Comparison of ENCODE assay signal across 8 mouse cellular contexts in genomic region chr19:29251191-29251957, GRCm38 (mm10). TPM values are rescaled to one million over a fixed set of nuclear protein-coding genes. Genes with fewer than 3 reads are reported as not detected.
A peak's percentile ranks its signal among the peaks of the same experiment; 100 is the strongest.
DNase-seq lines count a peak whose midpoint lies in the region; ATAC-seq and TF ChIP-seq lines count a peak whose summit lies in the region.

Gene Jak2, plus strand, starts transcription at chr19:29251828.

- peak; percentile 31; the same call in 1 of the 2 replicates for TF ChIP-seq CTCF in heart, postnatal 0 days (IDR thresholded peaks at IDR 0.05; ENCODE audit: low read depth)
- TF ChIP-seq CTCF in testis, adult 2 months (IDR thresholded peaks at IDR 0.05; ENCODE audit: control insufficient read depth, insufficient read depth, insufficient replicate concordance, low read depth, low read length): 0 out of 2 replicates have a peak, but pooled peaks have one; percentile 4

- H3K4me3 ChIP-seq in forebrain, embryonic 13.5 days: peak within 1 kb of the TSS; percentile 92
- peak within 1 kb of the TSS; percentile 97 for H3K4me3 ChIP-seq in heart, postnatal 0 days (ENCODE audit: low read depth, low read length)
- peak within 1 kb of the TSS; percentile 97 for H3K4me3 ChIP-seq in neural tube, embryonic 14.5 days (ENCODE audit: low read depth, low read length)
- peak within 1 kb of the TSS; percentile 87 for H3K4me3 ChIP-seq in testis, adult 2 months (ENCODE audit: control insufficient read depth, low read depth, low read length)

- no peak for TF ChIP-seq EP300 in heart, postnatal 0 days (IDR thresholded peaks at IDR 0.05; ENCODE audit: low read depth)

- under 1% methylated on average over 68 of the region's 114 CpGs for WGBS in forebrain, embryonic 13.5 days
- under 1% methylated on average over 104 of the region's 114 CpGs for WGBS in heart, postnatal 0 days
- under 1% methylated on average over 45 of the region's 114 CpGs for WGBS in neural tube, embryonic 14.5 days

- no peaks in the 10 kb centered on the region for H3K36me3 ChIP-seq in forebrain, embryonic 13.5 days (ENCODE audit: poor library complexity, severe bottlenecking)
- no peaks in the 10 kb centered on the region for H3K36me3 ChIP-seq in heart, postnatal 0 days (replicated peaks; ENCODE audit: control insufficient read depth, insufficient read depth, low read length)
- no peaks in the 10 kb centered on the region for H3K36me3 ChIP-seq in neural tube, embryonic 14.5 days (ENCODE audit: control insufficient read depth, insufficient read depth, low read length)
- H3K36me3 ChIP-seq in testis, adult 2 months (ENCODE audit: control insufficient read depth, insufficient read depth, low read length): no peaks in the 10 kb centered on the region

- peak within 1 kb of the TSS; percentile 98 for H3K27ac ChIP-seq in forebrain, embryonic 13.5 days
- H3K27ac ChIP-seq in heart, postnatal 0 days (ENCODE audit: low read depth): peak within 1 kb of the TSS; percentile 92
- peak within 1 kb of the TSS; percentile 95 for H3K27ac ChIP-seq in neural tube, embryonic 14.5 days (ENCODE audit: low read depth, low read length)
- H3K27ac ChIP-seq in testis, adult 2 months (ENCODE audit: control insufficient read depth, insufficient read depth, low read depth, low read length): peak within 1 kb of the TSS; percentile 92

- H3K4me1 ChIP-seq in forebrain, embryonic 13.5 days: peaks cover 64% of the 10 kb centered on the region
- peaks cover 26% of the 10 kb centered on the region for H3K4me1 ChIP-seq in heart, postnatal 0 days (ENCODE audit: control insufficient read depth, insufficient read depth)
- peaks cover 38% of the 10 kb centered on the region for H3K4me1 ChIP-seq in neural tube, embryonic 14.5 days (ENCODE audit: control insufficient read depth, insufficient read depth, low read length)
- H3K4me1 ChIP-seq in testis, adult 2 months (ENCODE audit: control insufficient read depth, insufficient read depth, low read length): peaks cover 11% of the 10 kb centered on the region

- H3K9me3 ChIP-seq in forebrain, embryonic 13.5 days (replicated peaks): no peaks in the 10 kb centered on the region
- no peaks in the 10 kb centered on the region for H3K9me3 ChIP-seq in heart, postnatal 0 days (replicated peaks; ENCODE audit: control insufficient read depth, low read length)
- no peaks in the 10 kb centered on the region for H3K9me3 ChIP-seq in neural tube, embryonic 14.5 days (ENCODE audit: control insufficient read depth, low read length)

- H3K4me2 ChIP-seq in forebrain, embryonic 13.5 days: peak within 1 kb of the TSS; percentile 83
- peak within 1 kb of the TSS; percentile 92 for H3K4me2 ChIP-seq in heart, postnatal 0 days (ENCODE audit: low read depth, low read length)
- peak within 1 kb of the TSS; percentile 75 for H3K4me2 ChIP-seq in neural tube, embryonic 14.5 days (ENCODE audit: low read depth, low read length)

- peak; percentile 77 for ATAC-seq in cerebellum, adult (ENCODE audit: insufficient number of reproducible peaks, low FRiP score, low TSS enrichment)
- peak; percentile 96 for ATAC-seq in forebrain, embryonic 13.5 days
- peak; percentile 93 for ATAC-seq in heart, postnatal 0 days (ENCODE audit: insufficient read depth, low read depth)
- ATAC-seq in neural tube, embryonic 14.5 days (ENCODE audit: low read depth): peak; percentile 94

- peak within 1 kb of the TSS; percentile 95 for H3K9ac ChIP-seq in forebrain, embryonic 13.5 days
- H3K9ac ChIP-seq in heart, postnatal 0 days (replicated peaks; ENCODE audit: low read depth, low read length): peak within 1 kb of the TSS; percentile 98
- peak within 1 kb of the TSS; percentile 99 for H3K9ac ChIP-seq in neural tube, embryonic 14.5 days (replicated peaks; ENCODE audit: low read depth, low read length)

- peak; percentile 69 for DNase-seq in ES-CJ7 (ENCODE audit: low read depth, low spot score)
- DNase-seq in heart, postnatal 0 days (ENCODE audit: low spot score): peak; percentile 93
- peak; percentile 95 to 97 for DNase-seq in kidney, postnatal 4 days
- peak; percentile 94 to 96 for DNase-seq in lung, adult 18-20 months

- TF ChIP-seq POLR2A in testis, adult 2 months (IDR thresholded peaks at IDR 0.05; ENCODE audit: control insufficient read depth, low read depth, low read length): peak; percentile 43; the same call in 1 of the 2 replicates

- no peaks in the 10 kb centered on the region for H3K27me3 ChIP-seq in forebrain, embryonic 13.5 days
- no peaks in the 10 kb centered on the region for H3K27me3 ChIP-seq in heart, postnatal 0 days (ENCODE audit: control insufficient read depth, insufficient read depth, low read length)
- no peaks in the 10 kb centered on the region for H3K27me3 ChIP-seq in neural tube, embryonic 14.5 days (ENCODE audit: control insufficient read depth, insufficient read depth, low read length)
- no peaks in the 10 kb centered on the region for H3K27me3 ChIP-seq in testis, adult 2 months (ENCODE audit: control insufficient read depth, insufficient read depth, low read length)

RNA-seq across cellular contexts. Expression of gene Jak2, which starts in this region (rescaled TPM):
- polyA plus RNA-seq in forebrain, embryonic 13.5 days (2015; fragmentation: Nextera tagmentation; extraction: Ambion mirVana): 10.1 and 10.7 TPM in 2 replicates
- total RNA-seq in heart, postnatal 0 days (2014; rRNA removed; ENCODE audit: low replicate concordance): 11.5 and 11.6 TPM in 2 replicates
- polyA plus RNA-seq in heart, postnatal 0 days (2015; fragmentation: Nextera tagmentation; extraction: Ambion mirVana): 4.4 and 5.2 TPM in 2 replicates
- polyA plus RNA-seq in neural tube, embryonic 14.5 days (2014; fragmentation: Nextera tagmentation; extraction: Ambion mirVana): 18.5 and 22.0 TPM in 2 replicates
- 1.7 TPM in 2 replicates for polyA plus RNA-seq in testis, adult 2 months (2012; rRNA removed)

Comparison
In these comparisons a context has a peak if more than half of its experiments do, and no peak if none do; other contexts are left out.
1. Peak in every context shown above with its lines: DNase-seq, ATAC-seq, H3K4me3 ChIP-seq and H3K27ac ChIP-seq.